ENCODE assay signal across 25 mouse cellular contexts in genomic region chr7:122304521-122304920, GRCm38 (mm10).
"Had no signal": no experiment of that assay in that cellular context is flagged by ENCODE, and none has a peak within 500 bp of the region (broad histone marks: within the 10 kb centered on the region; RNA-seq: fewer than 3 reads in every experiment).

No protein-coding gene starts in this region.

- H3K4me3 ChIP-seq: gastrocnemius, adult 2 months; heart, embryonic 10.5 days; heart, embryonic 12.5 days; hindbrain, embryonic 10.5 days; hindbrain, embryonic 12.5 days; intestine, embryonic 15.5 days; limb, embryonic 13.5 days; limb, embryonic 15.5 days; liver, embryonic 12.5 days had no signal

- H3K9ac ChIP-seq: heart, embryonic 12.5 days; hindbrain, embryonic 12.5 days; hindbrain, embryonic 14.5 days; intestine, embryonic 15.5 days; limb, embryonic 13.5 days; limb, embryonic 15.5 days; liver, embryonic 12.5 days; liver, embryonic 14.5 days had no signal

- H3K4me1 ChIP-seq: heart, embryonic 10.5 days; heart, embryonic 12.5 days; hindbrain, embryonic 12.5 days; intestine, embryonic 15.5 days; limb, embryonic 15.5 days; liver, embryonic 12.5 days had no signal

- H3K9me3 ChIP-seq: heart, embryonic 10.5 days; hindbrain, embryonic 10.5 days; hindbrain, embryonic 12.5 days; intestine, embryonic 15.5 days; limb, embryonic 13.5 days; limb, embryonic 15.5 days had no signal

- H3K27ac ChIP-seq: gastrocnemius, adult 2 months; heart, embryonic 10.5 days; hindbrain, embryonic 10.5 days; hindbrain, embryonic 12.5 days; hindbrain, embryonic 14.5 days; intestine, embryonic 15.5 days; limb, embryonic 13.5 days; limb, embryonic 15.5 days; liver, embryonic 12.5 days; liver, embryonic 14.5 days had no signal

- DNase-seq: gastrocnemius, adult 2 months; gastrocnemius, postnatal 10 days; gastrocnemius, postnatal 25 days; heart, adult 18-20 months; heart, postnatal 10 days; heart, postnatal 4 days; kidney, adult 18-20 months; kidney, adult 8-10 months; kidney, postnatal 10 days; kidney, postnatal 25 days; kidney, postnatal 4 days; layer of hippocampus, adult 9-11 months; layer of hippocampus, postnatal 36 days had no signal

- ATAC-seq: inflammation-experienced regulatory T-cells, adult 6 months; intestine, embryonic 15.5 days; intestine, postnatal 0 days; liver, embryonic 12.5 days had no signal

- H3K36me3 ChIP-seq: heart, embryonic 10.5 days; heart, embryonic 12.5 days; hindbrain, embryonic 10.5 days; hindbrain, embryonic 12.5 days; intestine, embryonic 15.5 days; limb, embryonic 13.5 days; limb, embryonic 15.5 days; liver, embryonic 12.5 days had no signal

- H3K4me2 ChIP-seq: heart, embryonic 12.5 days; hindbrain, embryonic 12.5 days; hindbrain, embryonic 14.5 days; intestine, embryonic 15.5 days; limb, embryonic 13.5 days; limb, embryonic 15.5 days; liver, embryonic 12.5 days had no signal

- H3K27me3 ChIP-seq: heart, embryonic 12.5 days; hindbrain, embryonic 12.5 days; intestine, embryonic 15.5 days; limb, embryonic 13.5 days; limb, embryonic 15.5 days; liver, embryonic 12.5 days had no signal
